Mouse (Mus musculus) brain, embryonic 14.5 days (tissue): ENCODE data around the gene Tax1bp1. TPM values are rescaled to one million over a fixed set of nuclear protein-coding genes. Genes with fewer than 3 reads are reported as not detected.

ENCODE experiments used
- DNase-seq: peaks from one replicate; pipeline ENCODE4 v3.0.0-alpha.2; 2011; ENCODE audit warnings: low read depth
- CTCF ChIP-seq: fragments of 200-500 bp; IDR thresholded peaks from 2 replicates; pipeline ENCODE4 v1.5.1; 2012; ENCODE audit warnings: inconsistent platforms, mild to moderate bottlenecking, moderate library complexity, borderline replicate concordance; ENCODE audit not compliant: insufficient read depth, insufficient read length; ENCODE audit errors: extremely low read depth
- POLR2A ChIP-seq: fragments of 200-500 bp; IDR thresholded peaks from 2 replicates; pipeline ENCODE4 v1.6.1; 2012; ENCODE audit warnings: mild to moderate bottlenecking, inconsistent platforms, borderline replicate concordance; ENCODE audit not compliant: poor library complexity, insufficient read depth, insufficient read length, severe bottlenecking; ENCODE audit errors: extremely low read depth
- polyA plus RNA-seq: library from polyadenylated mRNA; depleted of rRNA; stranded (reverse); fragments of >200 nt; gene quantifications from 2 replicates; pipeline ENCODE4 v1.2.3, GENCODE M21; 2012

Tax1bp1 gene
- polyA plus RNA-seq, 1 experiment: 65.7 TPM

DNA sequence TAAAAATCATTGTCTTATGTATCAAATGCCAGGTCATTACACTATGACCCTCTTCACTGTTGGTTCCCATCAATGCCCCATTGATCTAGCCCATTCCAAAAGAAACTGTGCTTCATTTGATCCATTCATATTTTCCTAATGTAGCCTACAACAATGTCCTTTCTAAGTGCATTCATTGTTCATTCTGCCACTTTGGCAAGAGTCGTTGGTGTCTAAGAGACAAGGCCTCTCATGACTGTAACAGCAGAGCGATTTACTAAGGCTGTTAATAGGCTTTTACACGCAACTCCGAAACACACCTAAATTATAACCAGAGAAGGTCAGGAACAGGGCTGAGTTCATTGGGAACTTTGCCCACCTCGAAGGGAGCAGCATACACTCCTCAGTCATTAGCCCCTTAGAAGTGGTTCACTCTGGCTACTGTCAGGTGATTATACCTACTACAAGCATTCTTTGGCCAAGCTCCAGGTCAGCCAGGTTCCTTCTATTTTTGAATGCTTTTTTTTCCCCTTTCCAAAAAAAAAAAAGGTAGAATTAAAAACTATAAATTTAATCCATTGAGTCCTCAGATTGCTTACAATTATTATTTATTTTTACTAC is 26.5 kb upstream of the Tax1bp1 start:
- TF ChIP-seq POLR2A: no peak
- peak; percentile 23 for DNase-seq

GRCm38 (mm10) chr6:52690365-52690764 is 23.2 kb upstream of the Tax1bp1 start:
- DNase-seq: no peak
- TF ChIP-seq CTCF (no peak), POLR2A (no peak)

- TF ChIP-seq CTCF (no peak), POLR2A (no peak)
- DNase-seq: no peak
Measured at GRCm38 (mm10) chr6:52691800-52692199, 21.7 kb upstream of the Tax1bp1 start.

DNA sequence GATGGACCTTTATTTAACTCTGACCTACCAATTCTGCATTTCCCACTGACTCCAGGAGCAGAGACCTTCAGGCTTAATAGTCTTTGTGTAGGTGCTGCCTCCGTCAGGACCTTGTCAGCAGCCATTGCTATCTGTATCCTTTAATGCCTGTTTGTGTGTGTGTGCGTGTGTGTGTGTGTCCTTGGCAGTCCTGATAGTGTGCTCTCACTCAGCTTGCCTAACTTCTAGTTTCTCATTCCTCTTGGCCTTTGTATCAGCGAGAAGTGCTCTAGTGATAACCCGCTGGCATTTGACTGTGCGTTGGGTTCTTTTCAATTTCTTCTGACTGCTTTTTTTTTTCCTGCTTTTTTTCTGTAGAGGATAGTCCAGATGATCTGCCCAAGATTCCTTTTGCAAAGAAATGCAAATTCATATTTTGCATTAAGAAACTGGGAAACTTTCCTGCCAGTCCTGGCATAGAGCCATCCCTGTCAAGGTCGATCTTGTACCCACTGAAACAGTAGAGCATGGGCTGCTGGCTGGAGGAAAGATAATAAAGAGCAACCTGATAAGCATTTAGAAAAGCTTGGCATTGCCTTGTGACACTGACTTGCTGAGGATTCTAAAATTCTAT is 21.0 kb upstream of the Tax1bp1 start:
- no peak for DNase-seq
- no peak for TF ChIP-seq POLR2A
- no peak for TF ChIP-seq CTCF

GRCm38 (mm10) chr6:52697964-52698535 is 15.5 kb upstream of the Tax1bp1 start:
- TF ChIP-seq CTCF: no peak
- TF ChIP-seq POLR2A: no peak

GRCm38 (mm10) chr6:52699050-52699449 is 14.5 kb upstream of the Tax1bp1 start:
- DNase-seq: no peak
- no peak for TF ChIP-seq CTCF
- no peak for TF ChIP-seq POLR2A

More at GRCm38 (mm10) chr6:52697964-52698535, 15.5 kb upstream of the Tax1bp1 start:
- DNase-seq: no peak

GRCm38 (mm10) chr6:52699899-52700298 is 13.6 kb upstream of the Tax1bp1 start:
- TF ChIP-seq CTCF (no peak), POLR2A (no peak)
- no peak for DNase-seq

DNA sequence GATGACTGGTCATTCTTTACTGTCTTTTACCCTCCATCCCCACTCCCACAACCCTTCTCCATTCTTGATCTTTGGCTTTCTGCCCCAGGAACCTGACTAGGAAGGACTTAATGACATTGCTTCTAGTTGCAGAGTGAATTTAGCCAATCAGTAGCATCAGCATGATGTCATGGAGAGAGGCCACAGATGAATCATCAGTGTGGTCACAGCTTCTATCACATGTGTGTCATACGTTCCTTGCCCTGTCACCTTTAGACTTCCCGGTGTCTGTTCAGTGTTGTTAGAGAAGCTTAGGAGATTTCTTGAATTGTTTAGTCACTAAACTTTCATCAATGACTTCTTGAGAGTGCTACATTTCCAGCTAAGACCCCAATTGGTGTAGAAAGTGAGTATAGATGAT is 10.3 kb upstream of the Tax1bp1 start:
- TF ChIP-seq CTCF (no peak), POLR2A (no peak)
- no peak for DNase-seq

DNA sequence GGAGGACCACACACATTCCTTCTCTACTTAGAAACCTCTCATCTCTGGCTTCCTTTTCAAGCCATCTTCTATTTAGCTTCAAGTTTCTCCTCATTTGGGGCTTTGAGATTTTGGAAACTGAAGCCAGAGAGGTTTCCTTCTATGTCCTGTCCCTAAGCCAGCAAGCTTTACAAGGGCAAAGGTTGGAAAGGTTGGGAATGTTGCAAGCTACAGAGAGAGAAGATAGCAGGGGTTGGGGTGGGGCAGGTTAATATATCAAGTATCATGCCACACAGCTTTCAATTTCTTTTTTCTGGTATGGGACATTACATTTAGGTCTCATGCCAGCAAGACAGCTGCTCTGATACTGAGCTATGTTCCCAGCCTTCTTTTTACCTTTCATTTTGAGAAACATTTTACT is 8.2 kb upstream of the Tax1bp1 start:
- TF ChIP-seq POLR2A (no peak), CTCF (no peak)
- no peak for DNase-seq

DNA sequence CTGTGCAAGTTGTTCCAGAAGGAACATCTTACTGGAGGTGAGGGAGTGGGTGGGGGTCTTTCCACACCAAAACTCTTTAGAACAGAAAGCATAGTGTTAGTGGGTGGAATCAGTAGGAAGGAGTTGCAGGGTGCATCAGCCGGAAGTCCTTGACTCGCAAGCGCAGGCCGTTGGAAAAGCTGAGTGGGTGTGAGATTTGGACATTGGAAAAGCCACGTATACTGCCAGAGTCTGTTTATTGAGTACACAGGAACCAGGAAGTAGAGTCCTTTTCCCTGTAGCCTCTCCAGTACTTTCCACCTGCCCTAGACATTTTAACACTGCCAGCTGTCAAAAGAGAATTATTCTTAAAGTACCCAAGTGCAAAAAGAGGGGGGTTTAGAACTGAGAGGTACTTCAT is 5.7 kb upstream of the Tax1bp1 start:
- DNase-seq: no peak
- TF ChIP-seq CTCF (no peak), POLR2A (no peak)

DNA sequence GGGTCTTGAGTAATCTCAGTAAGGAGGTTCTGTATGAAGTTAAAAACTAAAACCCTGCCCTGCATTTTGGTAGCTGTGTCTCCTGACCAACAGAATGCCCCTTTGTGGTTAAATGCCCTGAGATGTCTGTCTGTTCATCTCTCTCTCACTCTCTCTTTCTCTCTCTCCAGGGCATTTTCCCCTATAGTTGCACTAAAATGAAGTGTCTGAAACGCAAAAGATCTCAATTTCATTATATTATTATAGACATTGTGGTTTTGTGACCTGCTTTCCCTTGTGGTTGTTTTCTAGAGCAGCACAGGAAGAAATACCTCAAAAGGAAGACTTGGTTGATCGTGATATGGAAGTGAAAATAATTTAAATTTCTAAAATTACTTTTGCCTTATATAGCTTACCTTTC is 966 bp upstream of the Tax1bp1 start:
- no peak for TF ChIP-seq CTCF
- no peak for TF ChIP-seq POLR2A
- DNase-seq: no peak
